Mouse (Mus musculus): Measurements from ENCODE around the gene Fam216a.

Gene Fam216a

GRCm38 (mm10) chr5:122372192-122372769 is at the start of gene Fam216a:
Gene Fam216a (minus strand): TSS chr5:122372364.
- peak; percentile 100 for DNase-seq (ENCODE audit: low read depth, low spot score)

GRCm38 (mm10) chr5:122421271-122422068 is 49.3 kb upstream of the Fam216a start, which contains the start of gene Anapc7:
Gene Anapc7 (plus strand): TSS chr5:122421693.
- DNase-seq (ENCODE audit: low read depth, low spot score), result no peak

- peak; percentile 54 for DNase-seq (ENCODE audit: low read depth, low spot score)
Measured at GRCm38 (mm10) chr5:122420676-122421075, 48.5 kb upstream of the Fam216a start.

- DNase-seq (ENCODE audit: low read depth, low spot score), result no peak
Measured at GRCm38 (mm10) chr5:122415465-122415864, 43.3 kb upstream of the Fam216a start.

- no peak for DNase-seq (ENCODE audit: low read depth, low spot score)
Measured at GRCm38 (mm10) chr5:122414351-122414750, 42.2 kb upstream of the Fam216a start.

DNA sequence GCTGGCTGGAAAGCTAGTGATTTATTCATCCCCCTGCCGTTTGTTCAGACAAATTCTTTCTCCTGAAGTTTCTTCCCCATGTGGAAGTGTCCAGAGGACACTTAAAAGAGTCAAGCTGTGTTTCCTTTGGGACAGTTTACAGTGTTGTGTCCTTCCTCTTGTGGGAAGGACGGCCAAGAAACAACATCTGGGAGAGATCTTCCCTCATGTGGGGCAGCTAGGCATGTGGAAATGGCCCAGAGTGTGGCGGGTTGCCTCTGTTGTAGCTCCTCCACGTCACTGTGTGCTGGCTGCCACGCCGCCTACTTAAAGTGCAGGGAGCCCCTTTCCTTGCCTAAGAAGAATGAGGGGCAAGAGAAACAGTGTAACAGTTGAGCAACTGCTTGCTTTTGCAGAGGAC is 40.7 kb upstream of the Fam216a start:
- DNase-seq (ENCODE audit: low read depth, low spot score), result no peak

GRCm38 (mm10) chr5:122411892-122412291 is 39.7 kb upstream of the Fam216a start:
- no peak for DNase-seq (ENCODE audit: low read depth, low spot score)

DNA sequence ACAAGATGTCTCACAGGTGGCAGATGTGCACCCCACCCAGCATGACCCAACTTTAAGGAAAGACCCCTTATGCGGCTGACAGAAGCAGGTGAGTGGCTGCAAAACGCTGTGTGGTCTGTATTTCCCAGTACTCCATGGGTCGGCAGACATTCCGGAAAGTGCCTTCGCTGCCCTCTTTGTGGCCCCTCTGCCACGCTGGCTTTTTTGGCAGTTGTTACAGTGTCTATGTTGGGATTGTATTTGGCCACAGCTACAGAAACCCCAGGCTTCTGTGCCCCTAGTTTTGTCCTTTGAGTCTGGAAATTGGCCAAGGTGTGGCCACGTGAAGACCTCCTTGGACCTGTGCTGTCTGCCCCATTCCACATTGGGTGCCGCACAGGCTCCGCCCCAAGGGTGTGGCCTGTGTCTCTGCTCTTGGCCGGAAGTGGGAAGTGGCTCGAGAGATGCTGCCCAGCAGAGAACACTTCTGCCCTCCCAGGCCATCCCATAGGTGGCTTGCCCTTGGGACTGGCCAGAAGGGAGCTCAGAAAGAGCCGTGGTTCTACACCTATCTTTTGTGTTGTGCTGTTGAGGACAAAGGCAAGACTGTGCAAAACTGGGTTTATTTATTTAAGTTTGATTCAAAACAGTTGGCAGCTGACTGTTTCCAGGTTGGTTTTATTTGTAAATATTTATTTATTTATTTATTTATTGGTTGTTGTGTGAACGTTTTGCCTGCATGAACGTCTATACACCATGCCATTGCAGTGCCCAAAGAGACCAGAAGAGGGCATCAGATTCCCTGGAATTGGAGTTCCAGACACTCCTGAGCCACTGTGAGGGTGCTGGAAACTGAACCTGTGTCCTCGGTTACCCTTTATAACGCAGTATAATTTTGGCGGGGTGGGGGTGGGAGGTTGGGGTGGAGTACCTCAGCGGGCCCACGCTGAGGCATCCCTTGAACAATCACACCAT is 37.8 kb upstream of the Fam216a start:
- DNase-seq (ENCODE audit: low read depth, low spot score), result peak; percentile 84

- no peak for DNase-seq (ENCODE audit: low read depth, low spot score)
Measured at GRCm38 (mm10) chr5:122405537-122405936, 33.4 kb upstream of the Fam216a start.

GRCm38 (mm10) chr5:122403362-122403761 is 31.2 kb upstream of the Fam216a start:
- no peak for DNase-seq (ENCODE audit: low read depth, low spot score)

DNA sequence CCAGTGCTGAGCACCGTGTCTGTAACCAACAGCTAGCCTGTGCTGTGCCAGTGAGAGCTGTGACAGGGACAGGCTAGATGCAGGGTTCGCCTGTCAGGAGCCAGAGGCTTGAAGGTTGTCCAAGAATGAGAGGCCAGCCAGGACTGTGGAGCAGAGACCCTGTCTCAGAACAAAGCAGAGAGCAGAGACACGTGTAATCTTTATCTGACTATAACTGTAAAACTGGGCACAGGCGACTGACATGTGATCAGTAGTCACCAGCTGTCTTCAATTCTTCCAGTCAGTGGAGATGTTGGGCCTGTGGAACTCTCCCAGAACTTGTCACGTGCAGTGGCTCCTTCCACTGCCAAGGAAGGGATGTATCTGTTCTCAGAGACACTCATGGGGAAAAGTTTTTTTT is 30.6 kb upstream of the Fam216a start:
- DNase-seq (ENCODE audit: low read depth, low spot score), result no peak

- DNase-seq (ENCODE audit: low read depth, low spot score), result no peak
Measured at GRCm38 (mm10) chr5:122402160-122402559, 30.0 kb upstream of the Fam216a start.

DNA sequence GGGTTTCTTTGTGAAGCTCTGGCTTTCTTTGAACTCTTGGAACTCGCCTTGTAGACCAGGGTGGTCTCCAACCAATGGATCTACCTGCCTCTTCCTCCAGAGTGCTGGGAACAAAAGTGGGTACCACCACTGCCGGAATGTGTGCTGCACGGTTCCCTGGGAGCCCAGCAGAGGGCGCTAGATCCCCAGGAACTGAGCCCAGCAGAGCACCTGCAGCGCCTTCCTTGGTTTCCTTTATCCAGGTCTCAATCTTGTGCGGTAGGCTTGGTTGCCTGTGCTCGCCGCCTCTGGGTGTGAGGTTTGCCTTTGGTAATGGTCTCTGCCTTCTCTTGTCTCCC is 29.1 kb upstream of the Fam216a start:
- DNase-seq (ENCODE audit: low read depth, low spot score), result peak; percentile 78

GRCm38 (mm10) chr5:122400628-122401302 is 28.6 kb upstream of the Fam216a start:
- DNase-seq (ENCODE audit: low read depth, low spot score), result no peak

DNA sequence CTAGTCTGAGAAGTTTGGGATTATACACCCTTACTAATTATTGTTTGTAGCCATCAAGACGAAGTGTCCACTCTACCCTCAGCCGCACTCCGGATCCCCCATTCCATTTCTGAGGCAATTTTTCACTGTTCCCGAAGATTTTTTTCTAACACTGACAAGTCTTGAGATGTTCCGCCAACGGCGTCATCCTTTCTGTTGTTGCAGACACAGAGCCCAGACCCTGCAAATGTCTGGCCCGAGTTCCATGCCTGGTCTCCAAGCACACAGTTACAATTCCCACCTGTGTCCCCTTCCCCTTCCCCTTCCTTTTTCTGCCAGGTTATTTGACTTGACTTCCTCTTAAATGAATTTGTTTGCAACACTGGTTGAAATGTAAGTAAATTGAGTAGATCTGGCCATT is 27.7 kb upstream of the Fam216a start:
- DNase-seq (ENCODE audit: low read depth, low spot score), result no peak

DNA sequence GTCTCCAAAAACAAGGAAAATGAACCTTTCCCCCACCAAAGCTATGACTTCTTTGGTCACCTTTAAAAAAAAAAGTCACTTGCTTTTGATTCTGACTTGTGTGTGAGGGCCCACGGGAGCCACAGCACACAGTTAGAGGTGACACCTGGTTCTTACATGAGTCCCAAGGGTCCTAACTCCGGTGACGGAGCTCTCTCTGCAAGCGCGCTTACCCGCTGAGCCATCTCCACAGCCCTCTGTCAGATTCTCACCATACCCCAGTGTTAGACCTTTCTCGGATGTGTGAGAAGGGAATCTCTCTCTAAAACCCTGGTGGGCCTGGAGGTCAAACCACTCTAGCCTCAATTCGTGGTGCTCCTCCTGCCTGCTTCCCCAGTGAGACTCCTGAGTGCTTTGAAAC is 25.3 kb upstream of the Fam216a start:
- DNase-seq (ENCODE audit: low read depth, low spot score), result no peak

GRCm38 (mm10) chr5:122396791-122397190 is 24.6 kb upstream of the Fam216a start:
- peak; percentile 87 for DNase-seq (ENCODE audit: low read depth, low spot score)

DNA sequence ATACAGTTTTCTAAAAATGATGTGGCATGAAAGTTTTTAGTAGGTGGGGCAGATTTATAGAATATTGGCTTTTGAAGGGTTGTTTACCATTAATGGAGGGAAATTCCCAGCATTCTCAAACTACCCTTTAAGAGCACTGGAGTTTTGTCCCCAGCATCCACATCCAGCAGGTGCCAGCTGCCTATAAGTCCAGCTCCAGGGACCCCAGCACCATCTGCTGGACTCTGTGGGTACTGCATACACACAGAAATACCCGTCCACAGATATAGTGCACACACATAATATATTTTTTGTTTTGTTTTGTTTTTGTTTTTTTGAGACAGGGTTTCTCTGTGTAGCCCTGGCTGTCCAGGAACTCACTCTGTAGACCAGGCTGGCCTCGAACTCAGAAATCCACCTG is 21.7 kb upstream of the Fam216a start:
- DNase-seq (ENCODE audit: low read depth, low spot score), result peak; percentile 76

DNA sequence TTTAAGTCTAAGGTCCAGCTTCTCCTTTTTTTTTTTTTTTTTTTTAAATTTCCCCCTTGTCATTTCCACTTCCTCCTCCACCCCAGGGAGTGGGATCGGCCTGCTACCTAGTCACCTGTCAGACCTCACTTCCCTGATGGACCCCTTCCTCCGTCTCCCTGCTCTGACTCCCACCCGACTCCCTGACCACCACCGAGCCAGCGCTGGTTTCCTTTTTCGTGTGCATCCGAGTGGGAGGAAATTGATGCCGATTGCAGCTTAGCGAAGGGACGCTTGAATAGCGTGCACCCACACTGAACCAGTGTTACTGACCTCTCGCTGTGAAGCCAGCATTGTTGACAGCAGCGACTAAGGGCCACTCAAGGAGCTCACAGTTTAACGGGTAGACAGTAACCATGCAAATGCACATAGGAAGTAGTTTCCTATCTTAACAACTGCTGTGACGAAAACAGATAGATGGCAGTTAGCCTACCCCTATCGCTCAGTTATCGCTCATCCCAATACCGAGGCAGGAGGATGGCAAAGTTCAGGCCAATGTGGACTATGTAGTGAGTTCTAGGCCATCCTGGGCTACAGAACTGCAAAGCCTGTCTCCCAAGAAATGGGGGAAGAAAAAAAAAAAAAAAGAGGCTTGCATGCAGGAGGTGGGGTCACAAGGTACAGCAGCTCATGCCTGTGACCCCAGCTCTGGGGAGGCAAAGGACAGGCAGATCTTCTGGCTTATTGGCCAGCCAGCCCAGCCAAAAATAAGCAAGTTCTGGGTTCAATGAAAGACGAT is 20.3 kb upstream of the Fam216a start:
- DNase-seq (ENCODE audit: low read depth, low spot score), result no peak

GRCm38 (mm10) chr5:122391786-122392180 is 19.6 kb upstream of the Fam216a start, which contains the start of gene Arpc3:
Gene Arpc3 (plus strand): TSS chr5:122391878.
- DNase-seq (ENCODE audit: low read depth, low spot score), result peak; percentile 87
